In genomic region chr6:83441259-83442061, GRCm38 (mm10) we compare ENCODE assay signal across 8 mouse cellular contexts. TPM values are rescaled to one million over a fixed set of nuclear protein-coding genes. Genes with fewer than 3 reads are reported as not detected.
DNase-seq lines count a peak whose midpoint lies in the region; ATAC-seq lines count a peak whose summit lies in the region.

No protein-coding gene starts in this region.

- peaks cover 13% of the 10 kb centered on the region; the same call in 1 of the 2 replicates for H3K36me3 ChIP-seq in hindbrain, embryonic 12.5 days

- H3K4me1 ChIP-seq in hindbrain, embryonic 12.5 days, result peaks cover 80% of the 10 kb centered on the region

- DNase-seq in R1 (ENCODE audit: low read depth, low spot score), result peak; percentile 81
- peak; percentile 88 to 91 for DNase-seq in cerebellum, postnatal 25 days
- peak; percentile 70 to 80 for DNase-seq in frontal cortex, postnatal 14 days (ENCODE audit: low spot score in 2 of 2)
- DNase-seq in layer of hippocampus, postnatal 14 days (ENCODE audit: low spot score in 2 of 2), result peak; percentile 84 to 85
- DNase-seq in lung, postnatal 10 days, result peak; percentile 94
- DNase-seq in ovary, postnatal 14 days (ENCODE audit: low spot score), result peak; percentile 81
- DNase-seq in thymus, postnatal 0 days (ENCODE audit: low spot score), result peak; percentile 86

- peak overlapping the region; percentile 65 for H3K4me2 ChIP-seq in hindbrain, embryonic 12.5 days (replicated peaks)

- peak overlapping the region; percentile 70 for H3K4me3 ChIP-seq in hindbrain, embryonic 12.5 days

- H3K27me3 ChIP-seq in hindbrain, embryonic 12.5 days, result no peaks in the 10 kb centered on the region

- WGBS in hindbrain, embryonic 12.5 days, result under 1% methylated on average over 45 of the region's 48 CpGs

- peak overlapping the region; percentile 88 for H3K9ac ChIP-seq in hindbrain, embryonic 12.5 days

- no peaks in the 10 kb centered on the region for H3K9me3 ChIP-seq in hindbrain, embryonic 12.5 days (replicated peaks)

- peak overlapping the region; percentile 95 for H3K27ac ChIP-seq in hindbrain, embryonic 12.5 days

- peak; percentile 87 for ATAC-seq in hindbrain, embryonic 12.5 days (ENCODE audit: low FRiP score)

RNA-seq across cellular contexts. Expression of gene Tet3, which starts 17.4 kb away (rescaled TPM):
- 63.3 and 63.9 TPM in 2 replicates for polyA plus RNA-seq in hindbrain, embryonic 12.5 days (2016; fragmentation: Nextera tagmentation; extraction: Ambion mirVana)
- total RNA-seq in layer of hippocampus, postnatal 14 days (2021), result 100 to 1,000 TPM in 1 of 2 experiments, 10 to 100 TPM in 1; 97.1 to 102 TPM
- polyA plus RNA-seq in thymus, postnatal 0 days (2015; fragmentation: Nextera tagmentation; extraction: Ambion mirVana), result 19.7 and 24.1 TPM in 2 replicates

Comparison
In these comparisons a context has a peak if more than half of its experiments do, and no peak if none do; other contexts are left out.
1. Peak in every context shown above with its lines: DNase-seq, ATAC-seq, H3K4me3 ChIP-seq and H3K27ac ChIP-seq.